Mouse (Mus musculus): ENCODE results near the gene Unc13d. TPM values are rescaled to one million over a fixed set of nuclear protein-coding genes. Genes with fewer than 3 reads are reported as not detected.

Gene Unc13d
- polyA plus RNA-seq, 1 experiment, result 5.7 TPM

DNA sequence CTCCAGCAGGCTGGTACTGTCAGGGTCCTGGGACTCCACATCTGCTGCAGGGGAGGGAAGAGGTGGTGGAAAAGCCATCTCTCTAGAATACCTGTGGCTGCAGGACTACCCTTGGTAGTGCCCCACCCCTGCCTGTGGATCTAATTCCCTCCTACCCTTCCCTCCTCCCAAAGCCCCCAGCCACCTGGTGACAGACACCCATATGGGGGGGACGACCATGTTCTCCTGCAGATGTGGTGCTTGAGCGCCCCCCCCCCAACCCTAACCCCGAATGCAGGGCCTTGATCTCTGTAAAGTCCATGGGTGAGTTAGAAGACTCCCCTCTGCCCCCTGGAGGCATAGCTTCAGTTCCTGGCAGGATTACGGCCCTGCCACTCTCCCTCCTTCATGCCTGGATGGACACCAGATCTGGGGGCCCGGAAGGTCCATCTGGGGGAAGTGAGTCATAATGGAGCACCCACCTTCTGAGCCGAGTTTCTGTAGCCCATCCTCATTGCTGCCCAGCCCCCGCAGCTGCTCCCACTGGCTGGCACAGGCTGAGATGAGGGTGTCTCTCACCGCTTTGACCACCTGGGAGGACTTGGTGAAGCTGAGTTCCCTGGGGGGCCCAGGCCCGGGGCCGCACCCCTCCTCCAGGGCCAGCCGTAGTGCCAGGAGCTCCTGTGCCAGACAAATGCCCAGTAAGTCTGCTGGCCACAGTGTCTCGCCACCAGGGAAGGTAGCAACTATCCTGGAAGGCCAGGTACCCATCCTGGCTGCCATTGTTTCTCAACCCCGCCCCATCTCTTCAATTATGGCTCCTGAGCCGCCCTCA is 29.4 kb upstream of the Unc13d start:
- Histone ChIP-seq H3K9ac (ENCODE audit: low read depth, poor library complexity, severe bottlenecking) (peak overlapping the region; percentile 45), H3K27me3 (ENCODE audit: control insufficient read depth, insufficient read depth, low read length, poor library complexity, severe bottlenecking) (peaks cover 11% of the 10 kb centered on the region), H3K9me3 (replicated peaks; ENCODE audit: control insufficient read depth, insufficient read depth, low read length, poor library complexity, severe bottlenecking) (no peaks in the 10 kb centered on the region), H3K4me3 (ENCODE audit: low read depth, low read length) (peak overlapping the region; percentile 58; the same call in 1 of the 2 replicates), H3K36me3 (ENCODE audit: control insufficient read depth, insufficient read depth, low read length, poor library complexity, severe bottlenecking) (no peaks in the 10 kb centered on the region), H3K4me1 (ENCODE audit: control insufficient read depth, insufficient read depth, low read length) (peaks cover 11% of the 10 kb centered on the region), H3K27ac (ENCODE audit: insufficient read depth, low read length) (no peak overlapping the region)
- TF ChIP-seq EP300 (IDR thresholded peaks at IDR 0.05; ENCODE audit: insufficient read depth, low read depth, low read length) (no peak), CTCF (IDR thresholded peaks at IDR 0.05; ENCODE audit: low read depth, low read length) (peak; percentile 18)

DNA sequence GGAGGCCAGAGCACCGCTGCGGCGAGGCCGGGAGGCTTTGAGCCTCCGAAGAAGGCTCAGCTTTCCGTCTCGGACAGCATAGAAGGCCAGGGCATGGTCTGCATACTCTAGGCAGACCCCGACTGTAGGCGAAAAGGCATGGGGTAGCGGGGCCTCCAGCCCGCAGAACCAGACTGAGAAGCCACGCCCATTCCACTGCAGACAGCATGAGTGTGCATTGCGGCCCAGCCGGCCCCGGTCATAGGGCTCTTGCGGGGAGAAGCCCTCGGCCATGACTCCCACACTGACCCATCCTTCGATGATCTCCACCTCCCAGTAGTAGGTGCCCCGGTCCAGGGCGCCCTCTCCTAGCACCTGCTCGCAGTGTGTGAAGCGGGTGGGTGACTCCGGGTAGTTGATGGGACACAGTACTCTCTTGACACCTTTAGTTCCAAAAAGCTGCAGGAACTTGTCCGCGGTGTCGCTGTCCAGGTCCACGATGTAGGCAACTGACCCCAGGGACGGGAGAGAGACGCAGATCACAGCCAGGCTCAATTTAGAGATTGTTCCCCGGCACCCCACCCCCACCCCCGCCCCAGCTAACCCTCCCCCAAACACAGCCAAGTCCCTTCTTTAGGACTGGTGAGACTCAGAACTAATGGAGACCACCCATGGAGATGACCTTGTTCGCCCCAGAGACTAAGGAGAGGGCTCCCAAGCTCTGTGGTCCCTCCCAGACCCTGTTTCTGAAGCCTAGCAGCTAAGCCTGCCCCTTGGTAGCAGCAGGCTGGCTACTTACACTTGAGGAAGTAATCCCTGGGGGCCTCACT is 28.6 kb upstream of the Unc13d start:
- peaks cover 11% of the 10 kb centered on the region for H3K4me1 ChIP-seq (ENCODE audit: control insufficient read depth, insufficient read depth, low read length)
- no peak overlapping the region for H3K27ac ChIP-seq (ENCODE audit: insufficient read depth, low read length)
- TF ChIP-seq POLR2A (IDR thresholded peaks at IDR 0.05; ENCODE audit: insufficient read depth, low read length) (no peak), EP300 (IDR thresholded peaks at IDR 0.05; ENCODE audit: insufficient read depth, low read depth, low read length) (0 out of 2 replicates have a peak, but pooled peaks have one; percentile 4)
- H3K36me3 ChIP-seq (ENCODE audit: control insufficient read depth, insufficient read depth, low read length, poor library complexity, severe bottlenecking), result no peaks in the 10 kb centered on the region
- no peak overlapping the region for H3K4me3 ChIP-seq (ENCODE audit: low read depth, low read length)
- peaks cover 11% of the 10 kb centered on the region for H3K27me3 ChIP-seq (ENCODE audit: control insufficient read depth, insufficient read depth, low read length, poor library complexity, severe bottlenecking)
- peak overlapping the region; percentile 9; the same call in 1 of the 2 replicates for H3K9ac ChIP-seq (ENCODE audit: low read depth, poor library complexity, severe bottlenecking)
- no peaks in the 10 kb centered on the region for H3K9me3 ChIP-seq (replicated peaks; ENCODE audit: control insufficient read depth, insufficient read depth, low read length, poor library complexity, severe bottlenecking)

DNA sequence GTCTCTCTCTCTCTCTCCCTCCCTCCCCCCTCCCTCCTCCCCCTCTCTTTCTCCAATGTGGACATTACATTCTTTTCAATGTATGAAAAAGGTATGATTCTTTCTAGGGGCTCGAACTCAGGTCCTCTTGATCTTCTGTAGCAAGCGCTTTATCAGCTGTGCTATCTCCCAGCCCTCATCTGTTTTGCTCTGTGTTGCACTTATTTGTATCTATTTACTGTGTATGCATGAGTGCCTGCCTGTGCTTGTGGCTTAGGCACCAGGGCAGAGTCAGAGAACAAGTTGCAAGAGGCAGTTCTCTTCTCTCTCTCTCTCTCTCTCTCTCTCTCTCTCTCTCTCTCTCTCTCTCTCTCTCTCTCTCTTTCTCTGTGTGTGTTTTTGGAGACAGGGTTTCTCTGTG is 27.3 kb upstream of the Unc13d start:
- H3K4me3 ChIP-seq (ENCODE audit: low read depth, low read length), result no peak overlapping the region
- H3K36me3 ChIP-seq (ENCODE audit: control insufficient read depth, insufficient read depth, low read length, poor library complexity, severe bottlenecking), result no peaks in the 10 kb centered on the region
- peaks cover 16% of the 10 kb centered on the region for H3K4me1 ChIP-seq (ENCODE audit: control insufficient read depth, insufficient read depth, low read length)
- no peak for TF ChIP-seq EP300 (IDR thresholded peaks at IDR 0.05; ENCODE audit: insufficient read depth, low read depth, low read length)
- no peak for TF ChIP-seq POLR2A (IDR thresholded peaks at IDR 0.05; ENCODE audit: insufficient read depth, low read length)
- no peak for TF ChIP-seq CTCF (IDR thresholded peaks at IDR 0.05; ENCODE audit: low read depth, low read length)
- H3K27ac ChIP-seq (ENCODE audit: insufficient read depth, low read length), result no peak overlapping the region
- H3K27me3 ChIP-seq (ENCODE audit: control insufficient read depth, insufficient read depth, low read length, poor library complexity, severe bottlenecking), result peaks cover 9% of the 10 kb centered on the region
- H3K9me3 ChIP-seq (replicated peaks; ENCODE audit: control insufficient read depth, insufficient read depth, low read length, poor library complexity, severe bottlenecking), result no peaks in the 10 kb centered on the region
- H3K9ac ChIP-seq (ENCODE audit: low read depth, poor library complexity, severe bottlenecking), result no peak overlapping the region

DNA sequence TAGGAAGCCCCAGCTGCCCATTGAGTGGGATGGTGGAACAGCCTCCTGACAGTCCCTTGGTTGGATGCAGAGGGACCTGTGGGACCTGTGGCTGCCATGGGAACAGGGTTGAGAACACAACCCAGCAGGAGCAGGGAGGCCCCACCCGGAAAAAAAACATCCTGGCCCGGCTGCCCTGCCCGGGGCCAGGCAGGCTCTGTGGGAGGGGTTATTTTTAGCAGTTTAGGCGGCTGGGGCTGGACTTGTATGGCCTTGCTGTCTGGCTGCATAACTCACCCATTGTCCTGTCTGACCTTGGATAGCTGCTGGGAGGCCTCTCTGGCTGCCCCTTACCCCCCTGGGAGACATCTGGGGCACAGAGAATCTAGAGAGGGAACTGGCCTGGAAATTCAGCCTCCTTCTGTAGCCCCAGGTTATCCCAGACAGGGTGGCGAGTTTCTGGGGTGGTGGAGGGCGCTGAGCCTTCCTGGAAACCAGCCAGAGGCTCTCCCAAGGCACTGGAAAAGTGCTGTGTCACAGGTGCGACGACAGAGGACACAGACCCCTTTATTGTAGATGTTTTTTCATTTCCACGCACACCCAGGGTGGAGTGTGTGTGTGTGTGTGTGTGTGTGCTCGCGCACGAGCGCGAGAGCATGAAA is 26.4 kb upstream of the Unc13d start:
- Histone ChIP-seq H3K4me1 (ENCODE audit: control insufficient read depth, insufficient read depth, low read length) (peaks cover 16% of the 10 kb centered on the region), H3K36me3 (ENCODE audit: control insufficient read depth, insufficient read depth, low read length, poor library complexity, severe bottlenecking) (no peaks in the 10 kb centered on the region), H3K27ac (ENCODE audit: insufficient read depth, low read length) (peak overlapping the region; percentile 29), H3K9ac (ENCODE audit: low read depth, poor library complexity, severe bottlenecking) (no peak overlapping the region), H3K9me3 (replicated peaks; ENCODE audit: control insufficient read depth, insufficient read depth, low read length, poor library complexity, severe bottlenecking) (no peaks in the 10 kb centered on the region), H3K27me3 (ENCODE audit: control insufficient read depth, insufficient read depth, low read length, poor library complexity, severe bottlenecking) (0 out of 2 replicates have a peak, but pooled peaks cover 2% of the 10 kb centered on the region), H3K4me3 (ENCODE audit: low read depth, low read length) (no peak overlapping the region)
- no peak for TF ChIP-seq CTCF (IDR thresholded peaks at IDR 0.05; ENCODE audit: low read depth, low read length)
- peak; percentile 82 for TF ChIP-seq EP300 (IDR thresholded peaks at IDR 0.05; ENCODE audit: insufficient read depth, low read depth, low read length)
- no peak for TF ChIP-seq POLR2A (IDR thresholded peaks at IDR 0.05; ENCODE audit: insufficient read depth, low read length)

DNA sequence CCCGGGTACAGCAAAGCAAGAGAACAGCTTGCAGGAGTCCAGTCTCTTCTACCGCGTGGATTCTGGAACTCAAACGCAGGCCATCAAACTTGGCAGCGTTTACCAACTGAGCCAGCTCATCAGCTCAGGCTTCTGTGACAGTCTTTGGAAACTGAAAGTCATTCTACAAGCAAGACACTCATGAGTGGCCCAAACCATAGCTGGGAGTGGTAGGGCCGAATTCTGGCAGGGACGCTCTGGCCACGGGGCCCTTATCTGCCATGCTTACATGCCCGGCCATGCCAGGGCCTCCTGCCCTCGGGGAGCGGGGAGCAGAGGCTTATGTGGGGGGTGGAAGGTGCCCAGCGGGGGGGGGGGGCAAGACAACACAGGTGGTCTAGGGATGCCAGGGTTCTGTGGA is 25.8 kb upstream of the Unc13d start:
- H3K27ac ChIP-seq (ENCODE audit: insufficient read depth, low read length), result no peak overlapping the region
- no peaks in the 10 kb centered on the region for H3K36me3 ChIP-seq (ENCODE audit: control insufficient read depth, insufficient read depth, low read length, poor library complexity, severe bottlenecking)
- H3K27me3 ChIP-seq (ENCODE audit: control insufficient read depth, insufficient read depth, low read length, poor library complexity, severe bottlenecking), result 0 out of 2 replicates have a peak, but pooled peaks cover 2% of the 10 kb centered on the region
- H3K4me1 ChIP-seq (ENCODE audit: control insufficient read depth, insufficient read depth, low read length), result peaks cover 16% of the 10 kb centered on the region
- TF ChIP-seq CTCF (IDR thresholded peaks at IDR 0.05; ENCODE audit: low read depth, low read length) (no peak), EP300 (IDR thresholded peaks at IDR 0.05; ENCODE audit: insufficient read depth, low read depth, low read length) (no peak), POLR2A (IDR thresholded peaks at IDR 0.05; ENCODE audit: insufficient read depth, low read length) (no peak)
- H3K9me3 ChIP-seq (replicated peaks; ENCODE audit: control insufficient read depth, insufficient read depth, low read length, poor library complexity, severe bottlenecking), result no peaks in the 10 kb centered on the region
- H3K9ac ChIP-seq (ENCODE audit: low read depth, poor library complexity, severe bottlenecking), result no peak overlapping the region
- H3K4me3 ChIP-seq (ENCODE audit: low read depth, low read length), result no peak overlapping the region

Data from ES-Bruce4 (cell line).